Mouse (Mus musculus): Measurements from ENCODE around the gene Clcnkb. TPM values are rescaled to one million over a fixed set of nuclear protein-coding genes. Genes with fewer than 3 reads are reported as not detected.

The Clcnkb gene
- total and polyA plus RNA-seq, 3 experiments = 0.43 to 2.1 (median 0.57) TPM

GRCm38 (mm10) chr4:141433191-141433590 lies 17.4 kb upstream of the Clcnkb start:
- Histone ChIP-seq H3K36me3 (ENCODE audit: control insufficient read depth, insufficient read depth, low read length) (no peaks in the 10 kb centered on the region), H3K4me3 (no peak overlapping the region), H3K9ac (ENCODE audit: low read depth, low read length) (no peak overlapping the region), H3K27me3 (ENCODE audit: control insufficient read depth, insufficient read depth, low read length) (no peaks in the 10 kb centered on the region), H3K4me1 (ENCODE audit: control insufficient read depth, insufficient read depth, low read length) (no peaks in the 10 kb centered on the region), H3K79me2 (replicated peaks; ENCODE audit: control insufficient read depth, insufficient read depth, low read length) (no peaks in the 10 kb centered on the region), H3K27ac (no peak overlapping the region)
- WGBS = 86% methylated on average over 18 of the region's 18 CpGs
- DNase-seq = no peak
- TF ChIP-seq CTCF (IDR thresholded peaks at IDR 0.05) (no peak), POLR2A (IDR thresholded peaks at IDR 0.05; ENCODE audit: insufficient read depth, low read depth, low read length) (no peak), EP300 (IDR thresholded peaks at IDR 0.05; ENCODE audit: insufficient read depth, low read depth, low read length) (no peak)
- intact Hi-C loops (cut with DNase I) = no loop called here

DNA sequence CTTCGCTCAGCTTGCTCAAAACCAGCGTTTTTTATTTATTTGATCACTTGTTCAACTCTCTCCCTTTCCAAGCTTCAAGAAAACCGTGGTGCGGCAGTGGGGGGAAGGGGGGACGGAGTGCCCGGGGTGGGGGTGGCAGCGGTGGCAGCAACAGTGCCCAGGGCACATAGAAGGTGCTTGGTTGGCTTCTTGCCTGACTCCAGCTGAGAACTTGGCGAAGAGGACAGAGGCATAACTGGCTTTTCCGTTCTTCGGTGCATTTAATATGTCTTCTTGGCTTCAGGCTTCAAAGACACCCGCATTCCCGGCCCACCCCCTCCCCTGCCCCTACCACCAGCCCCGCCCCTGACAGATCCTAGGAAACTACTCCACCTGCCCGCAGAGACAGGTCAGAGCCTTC lies 16.9 kb upstream of the Clcnkb start:
- Histone ChIP-seq H3K27me3 (ENCODE audit: control insufficient read depth, insufficient read depth, low read length) (no peaks in the 10 kb centered on the region), H3K4me3 (no peak overlapping the region), H3K27ac (no peak overlapping the region), H3K9ac (ENCODE audit: low read depth, low read length) (no peak overlapping the region), H3K4me1 (ENCODE audit: control insufficient read depth, insufficient read depth, low read length) (no peaks in the 10 kb centered on the region), H3K79me2 (replicated peaks; ENCODE audit: control insufficient read depth, insufficient read depth, low read length) (no peaks in the 10 kb centered on the region), H3K36me3 (ENCODE audit: control insufficient read depth, insufficient read depth, low read length) (no peaks in the 10 kb centered on the region)
- DNase-seq = no peak
- TF ChIP-seq EP300 (IDR thresholded peaks at IDR 0.05; ENCODE audit: insufficient read depth, low read depth, low read length) = no peak
- TF ChIP-seq CTCF (IDR thresholded peaks at IDR 0.05) = no peak
- no peak for TF ChIP-seq POLR2A (IDR thresholded peaks at IDR 0.05; ENCODE audit: insufficient read depth, low read depth, low read length)
- intact Hi-C loops (cut with DNase I) = no loop called here
- whole genome bisulfite sequencing = 54% methylated on average over 14 of the region's 14 CpGs

GRCm38 (mm10) chr4:141430997-141431396 lies 15.2 kb upstream of the Clcnkb start:
- H3K27ac ChIP-seq = no peak overlapping the region
- TF ChIP-seq POLR2A (IDR thresholded peaks at IDR 0.05; ENCODE audit: insufficient read depth, low read depth, low read length) (no peak), EP300 (IDR thresholded peaks at IDR 0.05; ENCODE audit: insufficient read depth, low read depth, low read length) (peak; percentile 77), CTCF (IDR thresholded peaks at IDR 0.05) (peak; percentile 97; the same call in 1 of the 2 replicates)
- H3K36me3 ChIP-seq (ENCODE audit: control insufficient read depth, insufficient read depth, low read length) = no peaks in the 10 kb centered on the region
- H3K9ac ChIP-seq (ENCODE audit: low read depth, low read length) = no peak overlapping the region
- DNase-seq = peak; percentile 75 to 83
- 42% methylated on average over 9 of the region's 9 CpGs for WGBS
- H3K4me3 ChIP-seq = no peak overlapping the region
- H3K79me2 ChIP-seq (replicated peaks; ENCODE audit: control insufficient read depth, insufficient read depth, low read length) = no peaks in the 10 kb centered on the region
- peaks cover 3% of the 10 kb centered on the region; the same call in 1 of the 2 replicates for H3K4me1 ChIP-seq (ENCODE audit: control insufficient read depth, insufficient read depth, low read length)
- intact Hi-C loops (cut with DNase I) = loop anchor here (1.0 to 2.0 kb wide), 5 partner anchors 27 to 144 kb away; no protein-coding TSS in a partner anchor
- no peaks in the 10 kb centered on the region for H3K27me3 ChIP-seq (ENCODE audit: control insufficient read depth, insufficient read depth, low read length)

GRCm38 (mm10) chr4:141429847-141430246 lies 14.0 kb upstream of the Clcnkb start:
- peak in 1 of 2 experiments; percentile 55 for DNase-seq
- Histone ChIP-seq H3K9ac (ENCODE audit: low read depth, low read length) (no peak overlapping the region), H3K27ac (no peak overlapping the region), H3K4me1 (ENCODE audit: control insufficient read depth, insufficient read depth, low read length) (peaks cover 3% of the 10 kb centered on the region; the same call in 1 of the 2 replicates), H3K4me3 (no peak overlapping the region), H3K79me2 (replicated peaks; ENCODE audit: control insufficient read depth, insufficient read depth, low read length) (no peaks in the 10 kb centered on the region), H3K27me3 (ENCODE audit: control insufficient read depth, insufficient read depth, low read length) (no peaks in the 10 kb centered on the region), H3K36me3 (ENCODE audit: control insufficient read depth, insufficient read depth, low read length) (no peaks in the 10 kb centered on the region)
- WGBS = 39% methylated on average over 9 of the region's 9 CpGs
- intact Hi-C loops (cut with DNase I) = loop anchor here (1.0 to 2.0 kb wide), 3 partner anchors 26 to 76 kb away; no protein-coding TSS in a partner anchor
- TF ChIP-seq EP300 (IDR thresholded peaks at IDR 0.05; ENCODE audit: insufficient read depth, low read depth, low read length) (0 out of 2 replicates have a peak, but pooled peaks have one; percentile 27), POLR2A (IDR thresholded peaks at IDR 0.05; ENCODE audit: insufficient read depth, low read depth, low read length) (no peak), CTCF (IDR thresholded peaks at IDR 0.05) (peak; percentile 80)

- no peak for DNase-seq
- H3K4me1 ChIP-seq (ENCODE audit: control insufficient read depth, insufficient read depth, low read length) = peaks cover 3% of the 10 kb centered on the region; the same call in 1 of the 2 replicates
- 64% methylated on average over 6 of the region's 6 CpGs for WGBS
- no peaks in the 10 kb centered on the region for H3K36me3 ChIP-seq (ENCODE audit: control insufficient read depth, insufficient read depth, low read length)
- H3K4me3 ChIP-seq = no peak overlapping the region
- no peaks in the 10 kb centered on the region for H3K27me3 ChIP-seq (ENCODE audit: control insufficient read depth, insufficient read depth, low read length)
- intact Hi-C loops (cut with DNase I) = no loop called here
- H3K27ac ChIP-seq = no peak overlapping the region
- no peak for TF ChIP-seq CTCF (IDR thresholded peaks at IDR 0.05)
- TF ChIP-seq EP300 (IDR thresholded peaks at IDR 0.05; ENCODE audit: insufficient read depth, low read depth, low read length) = no peak
- TF ChIP-seq POLR2A (IDR thresholded peaks at IDR 0.05; ENCODE audit: insufficient read depth, low read depth, low read length) = peak; percentile 38
- H3K79me2 ChIP-seq (replicated peaks; ENCODE audit: control insufficient read depth, insufficient read depth, low read length) = no peaks in the 10 kb centered on the region
- H3K9ac ChIP-seq (ENCODE audit: low read depth, low read length) = no peak overlapping the region
Observed at GRCm38 (mm10) chr4:141429381-141429780, 13.6 kb upstream of the Clcnkb start.

- H3K4me1 ChIP-seq (ENCODE audit: control insufficient read depth, insufficient read depth, low read length) = peaks cover 3% of the 10 kb centered on the region; the same call in 1 of the 2 replicates
- intact Hi-C loops (cut with DNase I) = no loop called here
Observed at GRCm38 (mm10) chr4:141427921-141428320, 12.1 kb upstream of the Clcnkb start.

More at GRCm38 (mm10) chr4:141427921-141428320, 12.1 kb upstream of the Clcnkb start:
- Histone ChIP-seq H3K79me2 (replicated peaks; ENCODE audit: control insufficient read depth, insufficient read depth, low read length) (no peaks in the 10 kb centered on the region), H3K4me3 (no peak overlapping the region), H3K9ac (ENCODE audit: low read depth, low read length) (no peak overlapping the region), H3K27me3 (ENCODE audit: control insufficient read depth, insufficient read depth, low read length) (no peaks in the 10 kb centered on the region), H3K27ac (no peak overlapping the region; the same call in 1 of the 2 replicates), H3K36me3 (ENCODE audit: control insufficient read depth, insufficient read depth, low read length) (no peaks in the 10 kb centered on the region)
- 73% methylated on average over 13 of the region's 13 CpGs for WGBS
- no peak for DNase-seq
- TF ChIP-seq CTCF (IDR thresholded peaks at IDR 0.05) (no peak), POLR2A (IDR thresholded peaks at IDR 0.05; ENCODE audit: insufficient read depth, low read depth, low read length) (peak; percentile 71), EP300 (IDR thresholded peaks at IDR 0.05; ENCODE audit: insufficient read depth, low read depth, low read length) (peak; percentile 16; the same call in 1 of the 2 replicates)
